Mouse (Mus musculus) megakaryocyte, embryonic 14.5 days (primary cell): ENCODE results near the gene Defa36.
"Not testable (repeated sequence)": the region's sequence is repeated elsewhere in the genome, so short reads cannot be mapped to it uniquely, and the experiment has no call there.

Experiments used
- FLI1 ChIP-seq: IDR thresholded peaks from 2 replicates; pipeline ENCODE4 v1.6.1; 2012; ENCODE audit warnings: low read length, inconsistent platforms, mixed read lengths
- GATA1 ChIP-seq: IDR thresholded peaks from 3 replicates; pipeline ENCODE4 v1.6.1; 2012; ENCODE audit warnings: mixed read lengths, low read length, inconsistent platforms, borderline replicate concordance

DNA sequence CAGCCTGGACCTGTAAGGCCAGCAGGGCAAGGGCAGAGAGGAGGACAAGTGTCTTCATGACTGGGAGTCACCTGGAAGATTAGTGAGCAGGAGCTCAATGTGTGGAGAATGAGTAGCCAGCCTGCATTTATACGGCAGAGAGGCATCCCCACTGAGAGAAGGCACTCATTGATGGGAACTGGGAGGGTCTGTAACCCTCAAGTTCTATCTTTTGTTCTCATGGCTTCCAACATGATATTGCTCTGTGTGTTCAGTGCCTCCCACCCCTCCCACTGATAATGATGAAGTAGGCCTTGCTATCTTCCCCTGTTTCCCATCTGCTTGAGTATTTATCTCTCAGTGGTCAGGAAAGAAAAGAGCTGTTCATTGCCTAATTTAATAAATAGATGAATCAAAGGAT lies 29.2 kb downstream of the Defa36 start, which contains the start of gene Gm7849:
- TF ChIP-seq GATA1, FLI1: not testable (repeated sequence)
